Mouse (Mus musculus) CD4-positive, CD25-positive, alpha-beta regulatory T cell, adult 2 months (primary cell): ENCODE data around the gene Gm9507.
"Not testable (repeated sequence)": the region's sequence is repeated elsewhere in the genome, so short reads cannot be mapped to it uniquely, and the experiment has no call there.

Experiments
- DNase-seq: peaks from one replicate; pipeline ENCODE4 v3.0.0-alpha.2; 2012; ENCODE audit warnings: low read depth, low spot score

Gene Gm9507

DNA sequence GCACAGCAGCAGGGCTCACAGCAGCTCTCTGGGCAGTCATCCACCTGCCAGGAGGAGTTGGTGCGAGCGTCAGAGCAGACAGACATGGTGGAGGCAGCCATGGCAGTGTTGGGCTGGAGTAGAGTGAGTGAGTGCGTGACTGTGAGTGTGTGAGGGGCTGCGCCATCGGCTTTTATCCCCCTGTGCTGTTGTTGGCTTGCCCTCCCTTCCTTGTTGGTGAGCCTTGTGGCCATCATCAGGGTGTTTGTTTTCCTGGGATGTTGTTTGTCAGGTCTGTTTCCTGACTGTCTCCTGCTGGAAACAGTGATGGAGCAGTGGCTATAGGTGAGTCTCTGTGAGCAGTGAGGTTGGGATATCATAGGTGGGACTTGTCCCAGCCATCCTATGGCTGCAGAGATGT is at the start of gene Gm9507:
TSS of gene Gm9507 (minus strand) at position 101 of the 400 bp plus-strand sequence.
- no peak for DNase-seq

DNA sequence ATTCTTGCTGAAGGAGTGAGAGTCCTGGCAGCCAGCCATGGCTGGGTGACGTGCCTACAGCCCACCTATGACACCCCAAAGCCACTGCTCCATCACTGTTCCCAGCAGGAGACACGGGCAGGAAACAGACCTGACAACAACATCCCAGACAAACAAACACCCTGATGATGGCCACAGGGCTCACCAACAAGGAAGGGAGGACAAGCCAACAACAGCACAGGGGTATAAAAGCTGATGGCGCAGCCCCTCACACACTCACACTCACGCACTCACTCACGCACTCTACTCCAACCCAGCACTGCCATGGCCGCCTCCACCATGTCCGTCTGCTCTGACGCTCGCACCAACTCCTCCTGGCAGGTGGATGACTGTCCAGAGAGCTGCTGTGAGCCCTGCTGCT is 40.9 kb upstream of the Gm9507 start, which contains the start of gene Gm10318:
TSS of gene Gm10318 (plus strand) at position 301 of the 400 bp plus-strand sequence.
- DNase-seq = no peak

DNA sequence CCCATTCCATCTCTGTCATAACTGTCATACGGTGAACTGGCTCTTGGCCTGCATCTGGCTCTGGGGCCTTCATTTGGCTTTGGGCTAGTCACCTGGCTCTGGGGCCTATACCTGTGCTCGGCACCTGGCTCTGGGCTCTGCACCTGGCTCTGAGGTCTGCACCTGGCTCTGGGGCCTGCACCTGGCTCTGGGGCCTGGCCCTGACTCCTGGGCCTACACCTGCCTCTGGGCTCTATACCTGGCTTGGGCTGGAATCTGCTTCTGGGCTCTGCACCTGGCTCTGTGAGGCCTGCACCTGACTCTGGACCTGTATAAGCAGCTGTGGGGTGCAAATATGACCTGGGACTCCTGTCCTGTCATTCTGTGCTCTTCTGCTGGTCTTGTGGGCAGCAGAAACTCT is 35.9 kb upstream of the Gm9507 start:
- DNase-seq = no peak

DNA sequence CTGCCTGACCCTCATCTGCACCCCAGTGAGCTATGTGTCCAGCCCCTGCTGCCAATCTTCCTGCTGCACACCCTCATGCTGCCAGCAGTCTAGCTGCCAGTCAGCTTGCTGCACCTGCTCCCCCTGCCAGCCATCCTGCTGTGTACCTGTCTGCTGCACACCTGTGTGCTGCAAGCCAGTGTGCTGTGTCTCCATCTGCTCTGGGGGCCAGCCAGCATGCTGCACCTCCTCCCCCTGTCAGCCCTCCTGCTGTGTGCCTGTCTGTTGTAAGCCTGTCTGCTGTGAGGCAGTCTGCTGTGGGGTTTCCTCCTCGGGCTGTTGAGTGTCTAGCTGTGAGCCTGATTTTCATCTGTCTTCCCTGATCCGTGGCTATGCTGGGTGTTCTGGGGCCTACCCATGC is 35.3 kb upstream of the Gm9507 start:
- DNase-seq = no peak

DNA sequence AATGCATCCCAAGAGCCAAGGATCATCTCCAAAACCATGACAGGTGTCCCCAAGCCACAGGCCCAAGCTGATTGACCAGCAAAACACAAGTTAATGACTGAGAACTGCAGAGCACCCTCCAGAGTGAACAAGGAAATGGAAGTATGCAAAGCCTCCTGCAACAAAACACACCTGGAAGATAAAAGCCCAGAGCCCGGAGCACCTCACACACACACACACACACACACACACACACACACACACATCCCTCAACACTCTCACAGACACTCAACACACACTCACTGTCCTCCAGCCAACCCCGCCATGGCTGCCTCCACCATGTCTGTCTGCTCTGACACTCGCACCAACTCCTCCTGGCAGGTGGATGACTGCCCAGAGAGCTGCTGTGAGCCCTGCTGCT is 34.9 kb upstream of the Gm9507 start, which contains the start of gene Gm36176:
TSS of gene Gm36176 (plus strand) at position 301 of the 400 bp plus-strand sequence.
- no peak for DNase-seq

DNA sequence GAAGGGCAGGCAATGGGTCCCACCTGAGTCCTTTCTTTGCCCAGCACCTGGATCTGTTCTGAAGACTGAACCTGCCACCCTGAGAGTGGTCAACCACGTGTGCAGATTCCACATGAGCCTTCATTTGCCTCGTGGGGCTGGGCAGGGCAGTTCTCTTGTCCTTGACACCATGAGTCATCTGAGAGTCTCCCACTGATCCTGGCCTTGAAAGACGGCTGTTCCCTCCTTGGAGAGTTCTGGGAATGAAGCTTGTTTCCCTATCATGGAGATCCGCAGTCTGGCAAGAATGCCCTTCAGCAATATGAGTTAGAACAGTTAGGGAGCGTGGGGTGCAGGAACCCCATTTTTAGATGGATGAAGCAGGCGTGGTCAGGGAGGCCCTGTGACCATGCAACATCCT is 27.4 kb upstream of the Gm9507 start:
- DNase-seq = no peak

DNA sequence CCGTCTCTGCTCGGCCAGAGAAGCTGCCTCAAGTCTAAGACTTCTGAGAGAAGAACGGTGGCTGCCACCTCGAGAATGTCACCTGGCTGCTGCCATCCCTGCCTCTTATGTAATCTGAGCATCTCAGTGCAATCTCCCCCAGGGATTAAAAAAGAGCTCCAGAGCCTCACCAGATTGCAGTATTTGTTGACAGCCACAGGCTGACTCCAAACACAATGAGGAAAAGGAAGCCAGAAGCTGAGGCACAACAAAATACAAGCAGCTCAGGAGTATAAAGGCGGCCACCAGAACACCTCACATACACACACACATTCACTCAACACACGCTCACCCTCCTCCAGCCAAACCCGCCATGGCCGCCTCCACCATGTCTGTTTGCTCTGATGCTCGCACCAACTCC is 24.0 kb upstream of the Gm9507 start, which contains the start of gene Krtap10-10:
TSS of gene Krtap10-10 (plus strand) at position 301 of the 400 bp plus-strand sequence.
- no peak for DNase-seq

DNA sequence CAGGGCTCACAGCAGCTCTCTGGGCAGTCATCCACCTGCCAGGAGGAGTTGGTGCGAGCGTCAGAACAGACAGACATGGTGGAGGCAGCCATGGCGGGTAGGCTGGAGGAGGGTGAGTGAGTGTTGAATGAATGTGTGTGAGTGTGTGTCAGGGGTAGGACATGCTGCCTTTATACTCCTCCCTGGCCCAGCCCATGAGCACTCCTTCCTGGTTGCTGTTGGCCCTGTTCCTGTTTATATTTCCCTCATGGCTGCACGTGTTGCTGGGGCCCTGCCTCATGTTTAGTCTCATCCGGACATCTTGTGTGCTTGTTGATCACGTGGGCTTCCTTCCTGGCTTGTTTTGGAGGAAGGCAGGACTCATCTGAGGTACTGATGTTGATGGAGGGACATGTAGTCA is 15.3 kb upstream of the Gm9507 start, which contains the start of gene Krtap10-4:
TSS of gene Krtap10-4 (minus strand) at position 145 of the 400 bp plus-strand sequence.
- no peak for DNase-seq

DNA sequence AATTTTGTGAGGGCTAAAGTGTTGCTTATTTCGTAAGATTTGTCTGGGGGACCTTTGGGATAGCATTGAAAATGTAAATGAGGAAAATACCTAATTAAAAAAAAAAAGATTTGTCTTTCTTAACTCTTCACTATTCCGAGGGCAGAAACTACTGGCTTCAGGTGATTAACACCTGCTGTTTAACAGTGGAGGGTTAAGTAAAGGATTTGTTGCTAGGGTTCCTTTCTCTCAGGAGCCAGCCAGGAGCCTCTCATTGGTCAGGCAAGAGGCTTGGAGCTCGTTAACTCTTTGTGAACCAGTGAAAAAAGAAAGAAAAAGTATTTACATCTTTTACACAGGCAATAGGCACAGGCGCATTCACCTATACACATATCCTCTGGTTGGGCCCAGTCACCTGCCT is 7.6 kb upstream of the Gm9507 start:
- no peak for DNase-seq

DNA sequence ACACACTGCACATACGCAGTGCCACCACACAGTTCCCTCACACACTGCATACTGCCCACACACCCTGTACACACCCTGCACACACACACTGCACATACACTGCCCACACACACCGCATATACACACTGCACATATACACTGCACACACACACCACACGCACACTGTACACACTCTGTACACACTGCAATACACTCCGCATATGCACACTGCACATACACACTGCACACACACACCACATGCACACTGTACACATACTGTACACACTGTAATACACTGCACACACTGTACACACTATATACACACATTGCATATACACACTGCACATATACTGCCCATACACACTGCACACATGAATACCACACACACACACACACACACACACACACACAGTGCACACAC is 6.9 kb upstream of the Gm9507 start:
- DNase-seq = no peak

DNA sequence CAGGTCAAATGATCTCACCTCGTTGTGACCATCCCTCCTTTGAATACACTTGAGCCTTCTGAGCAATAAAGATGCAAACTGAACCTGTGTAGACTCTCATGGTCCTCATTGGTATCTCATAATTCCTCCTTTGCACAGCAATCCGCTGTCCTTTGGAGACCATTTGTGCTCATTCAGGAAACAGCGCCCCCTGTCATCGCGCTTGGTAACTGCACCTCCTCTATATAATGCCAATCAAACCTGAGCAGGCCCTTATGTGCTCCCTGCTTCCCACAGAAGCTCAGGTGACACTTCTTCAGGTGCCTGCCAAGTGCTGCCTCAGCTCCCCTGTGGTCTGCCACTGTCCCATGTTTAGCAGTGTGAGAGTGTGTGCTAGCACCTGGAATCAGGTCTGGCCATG is 3.9 kb upstream of the Gm9507 start:
- DNase-seq = peak; percentile 57

DNA sequence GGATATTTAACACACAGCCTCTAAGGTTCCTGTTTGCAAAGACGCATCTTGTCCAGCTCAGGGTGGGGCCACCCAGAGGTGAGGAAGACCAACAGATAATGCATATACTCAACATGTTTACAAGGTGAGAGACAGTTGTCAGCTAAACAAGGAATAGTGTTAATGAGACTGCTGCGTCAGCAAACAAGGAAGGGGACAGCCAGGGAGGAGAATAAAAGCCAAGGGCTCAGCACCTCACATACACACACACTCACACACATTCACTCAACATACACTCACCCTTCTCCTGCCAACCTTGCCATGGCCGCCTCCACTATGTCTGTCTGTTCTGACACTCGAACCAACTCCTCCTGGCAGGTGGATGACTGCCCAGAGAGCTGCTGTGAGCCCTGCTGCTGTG is 2.7 kb upstream of the Gm9507 start, which contains the start of gene Gm2696:
TSS of gene Gm2696 (plus strand) at position 301 of the 400 bp plus-strand sequence.
- no peak for DNase-seq

DNA sequence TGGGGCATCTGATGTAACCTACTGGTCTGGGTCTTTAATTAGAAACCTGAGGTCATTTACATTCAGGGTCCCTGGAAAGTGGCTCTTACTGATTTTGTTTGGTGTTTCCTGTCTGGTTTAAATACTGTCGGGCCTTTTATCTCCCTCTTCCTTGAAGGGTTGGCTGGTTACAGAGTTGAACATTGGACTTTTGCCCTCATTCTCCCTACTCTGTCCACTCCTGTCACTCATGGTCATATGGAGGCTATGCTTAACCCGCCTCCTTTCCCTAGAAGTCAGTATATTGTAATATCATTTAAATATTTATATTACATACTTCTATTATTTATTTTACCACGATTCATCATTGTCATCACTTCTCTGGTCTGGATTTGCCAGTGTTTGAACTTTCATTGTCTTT is 7.5 kb downstream of the Gm9507 start:
- DNase-seq = no peak

DNA sequence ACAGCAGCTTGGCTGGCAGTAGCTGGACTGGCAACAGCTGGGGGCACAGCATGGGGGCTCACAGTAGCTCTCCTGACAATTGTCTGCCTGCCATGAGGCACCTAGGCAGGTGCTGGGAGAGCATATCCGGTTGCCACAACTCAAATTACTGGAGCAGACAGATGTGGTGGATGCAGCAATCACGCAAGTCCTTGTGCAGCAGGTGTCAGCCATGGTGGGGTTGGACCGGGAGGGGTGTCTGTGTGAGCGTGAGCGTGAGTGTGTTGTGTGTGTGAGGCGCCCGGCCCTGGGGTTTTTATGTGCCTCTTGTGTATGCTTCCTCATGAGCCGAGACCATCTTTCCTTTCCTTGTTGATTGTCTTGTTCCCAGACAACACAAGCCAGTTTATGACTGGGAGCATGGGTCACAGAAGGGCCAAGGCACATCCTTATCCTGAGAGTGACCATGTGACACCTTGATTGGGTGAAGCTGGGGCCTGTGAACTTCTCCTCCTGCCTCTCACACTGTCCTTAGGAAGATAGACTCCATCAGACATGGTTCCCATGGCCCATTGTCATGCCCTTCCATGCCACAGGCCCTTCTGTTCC is 12.6 kb downstream of the Gm9507 start, which contains the start of gene Gm19668:
TSS of gene Gm19668 (minus strand) at position 213 of the 588 bp plus-strand sequence.
- DNase-seq = no peak

DNA sequence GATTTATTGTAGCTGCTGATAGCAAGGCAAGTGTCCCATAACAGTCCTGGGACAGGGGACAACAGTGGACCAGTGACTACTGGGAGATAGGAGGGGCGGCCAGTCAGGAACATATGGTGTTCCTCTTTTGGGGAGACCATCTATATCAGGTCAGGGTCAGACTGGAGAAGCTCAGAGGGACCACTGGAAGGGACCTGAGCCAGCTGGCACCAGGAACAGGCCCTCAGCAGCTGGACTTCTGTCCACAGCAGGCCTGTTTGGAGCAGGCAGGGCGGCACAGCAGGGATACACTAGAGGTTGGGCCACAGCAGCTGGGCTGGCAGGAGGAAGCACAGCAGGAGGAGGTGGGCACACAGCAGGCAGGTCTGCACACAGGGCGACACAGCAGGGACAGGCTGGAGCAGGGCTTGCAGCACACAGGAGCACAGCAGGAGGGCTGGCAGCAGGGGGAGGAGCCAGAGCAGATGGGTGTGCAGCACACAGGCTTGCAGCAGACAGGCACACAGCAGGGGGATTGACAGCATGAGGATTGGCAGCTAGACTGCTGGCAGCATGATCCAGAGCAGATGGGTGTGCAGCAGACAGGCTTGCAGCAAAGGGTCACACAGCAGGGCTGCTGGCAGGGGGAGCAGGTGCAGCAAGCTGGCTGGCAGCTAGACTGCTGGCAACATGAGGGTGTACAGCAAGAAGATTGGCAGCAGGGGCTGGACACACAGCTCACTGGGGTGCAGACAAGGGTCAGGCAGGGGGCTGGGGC is 13.3 kb downstream of the Gm9507 start:
- DNase-seq = not testable (repeated sequence)

DNA sequence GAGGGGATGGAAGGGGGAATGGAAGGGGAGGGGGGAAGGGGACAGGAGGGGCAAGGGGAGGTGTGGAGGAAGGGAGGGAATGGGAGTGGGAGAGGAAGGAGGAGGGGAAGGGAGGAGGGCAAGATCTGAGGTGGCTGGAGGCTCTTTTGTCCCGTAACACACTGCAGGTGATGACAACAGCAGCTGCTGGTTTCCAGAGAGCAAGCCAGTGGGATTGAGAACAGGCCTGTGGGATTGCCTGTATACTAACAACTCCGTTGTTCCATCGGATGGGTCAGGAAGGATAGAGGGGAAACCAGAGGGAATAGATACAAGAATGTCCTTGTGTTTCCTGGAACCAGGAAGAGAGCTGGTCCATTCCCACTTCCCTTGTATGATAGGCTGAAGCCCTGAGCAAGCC is 14.0 kb downstream of the Gm9507 start:
- no peak for DNase-seq

DNA sequence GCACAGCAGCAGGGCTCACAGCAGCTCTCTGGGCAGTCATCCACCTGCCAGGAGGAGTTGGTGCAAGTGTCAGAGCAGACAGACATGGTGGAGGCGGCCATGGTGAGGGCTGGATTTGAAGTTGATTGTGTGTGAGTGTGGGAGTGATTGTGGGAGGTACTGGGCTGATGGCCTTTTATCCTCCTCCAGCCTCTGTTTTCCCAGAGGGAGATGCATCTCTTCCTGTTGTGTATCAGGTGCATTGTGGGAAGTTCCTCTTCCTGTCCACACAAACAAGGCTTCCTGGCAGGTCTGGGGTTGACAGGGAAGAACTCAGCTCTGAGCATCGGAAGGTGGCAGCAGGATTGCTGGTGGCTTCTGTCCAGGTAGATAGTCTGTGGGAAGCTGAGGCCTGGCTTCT is 16.7 kb downstream of the Gm9507 start, which contains the start of gene Gm9639:
TSS of gene Gm9639 (minus strand) at position 101 of the 400 bp plus-strand sequence.
- DNase-seq = no peak

DNA sequence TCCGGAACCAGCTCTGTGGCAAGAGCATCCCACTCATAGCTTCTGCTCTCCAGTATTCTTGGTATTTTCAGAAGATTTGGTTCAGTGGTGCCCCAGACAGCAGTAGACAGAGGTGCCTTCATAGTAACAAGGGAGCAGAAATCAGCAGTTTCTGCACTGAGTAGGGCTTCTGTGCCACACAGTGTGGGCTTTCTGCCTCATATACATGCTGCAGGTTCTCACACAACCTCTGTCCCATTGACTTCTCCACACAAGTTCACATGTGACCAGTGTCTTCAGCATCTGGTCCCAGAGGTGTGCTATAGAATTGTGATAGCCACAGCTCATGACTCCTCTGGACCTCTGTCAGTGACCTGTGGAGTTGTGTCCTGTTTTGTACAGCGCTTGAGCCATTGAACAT is 23.0 kb downstream of the Gm9507 start:
- DNase-seq = no peak

DNA sequence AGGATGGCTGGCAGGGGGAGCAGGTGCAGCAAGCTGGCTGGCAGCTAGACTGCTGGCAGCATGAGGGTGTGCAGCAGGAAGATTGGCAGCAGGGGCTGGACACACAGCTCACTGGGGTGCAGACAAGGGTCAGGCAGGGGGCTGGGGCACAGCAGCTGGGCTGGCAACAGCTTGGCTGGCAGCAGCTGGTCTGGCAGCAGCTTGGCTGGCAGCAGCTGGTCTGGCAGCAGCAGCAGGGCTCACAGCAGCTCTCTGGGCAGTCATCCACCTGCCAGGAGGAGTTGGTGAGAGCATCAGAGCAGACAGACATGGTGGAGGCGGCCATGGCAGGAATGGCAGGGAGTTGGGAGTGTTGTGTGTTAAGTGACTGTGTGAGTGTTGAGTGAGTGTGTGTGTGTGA is 23.8 kb downstream of the Gm9507 start, which contains the start of gene Gm7137:
TSS of gene Gm7137 (minus strand) at position 325 of the 400 bp plus-strand sequence.
- not testable (repeated sequence) for DNase-seq

DNA sequence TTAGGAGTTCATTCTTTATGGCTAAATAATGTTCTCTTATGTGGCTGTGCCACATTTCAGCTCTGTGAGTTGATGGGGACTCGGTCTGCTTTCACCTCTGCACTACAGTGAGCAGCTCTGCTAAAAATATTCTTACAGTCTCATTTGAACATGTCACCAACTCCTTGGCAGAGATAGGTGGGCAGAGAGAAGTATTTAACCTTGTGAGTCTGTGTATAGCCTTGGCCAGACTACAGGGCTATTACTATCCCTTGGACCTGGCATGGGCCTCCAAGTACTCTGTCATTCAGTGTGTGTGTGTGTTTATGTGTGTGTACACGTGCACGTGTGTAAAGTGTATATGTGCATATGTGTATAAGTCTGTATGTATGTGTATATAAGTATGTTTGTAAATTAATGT is 28.2 kb downstream of the Gm9507 start:
- not testable (repeated sequence) for DNase-seq

DNA sequence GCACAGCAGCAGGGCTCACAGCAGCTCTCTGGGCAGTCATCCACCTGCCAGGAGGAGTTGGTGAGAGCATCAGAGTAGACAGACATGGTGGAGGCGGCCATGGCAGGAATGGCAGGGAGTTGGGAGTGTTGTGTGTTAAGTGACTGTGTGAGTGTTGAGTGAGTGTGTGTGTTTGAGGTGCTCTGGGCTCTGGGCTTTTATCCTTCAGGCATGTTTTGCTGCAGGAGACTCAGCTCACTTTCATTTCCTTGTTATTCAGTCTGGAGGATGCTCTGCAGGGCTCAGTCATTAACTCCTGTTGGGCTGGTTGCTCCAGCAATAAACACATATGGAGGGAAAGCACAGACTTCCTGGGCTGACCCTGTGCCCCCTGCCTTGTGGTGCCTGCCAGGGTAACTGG is 29.2 kb downstream of the Gm9507 start, which contains the start of gene Gm3250:
TSS of gene Gm3250 (minus strand) at position 101 of the 400 bp plus-strand sequence.
- DNase-seq = not testable (repeated sequence)

DNA sequence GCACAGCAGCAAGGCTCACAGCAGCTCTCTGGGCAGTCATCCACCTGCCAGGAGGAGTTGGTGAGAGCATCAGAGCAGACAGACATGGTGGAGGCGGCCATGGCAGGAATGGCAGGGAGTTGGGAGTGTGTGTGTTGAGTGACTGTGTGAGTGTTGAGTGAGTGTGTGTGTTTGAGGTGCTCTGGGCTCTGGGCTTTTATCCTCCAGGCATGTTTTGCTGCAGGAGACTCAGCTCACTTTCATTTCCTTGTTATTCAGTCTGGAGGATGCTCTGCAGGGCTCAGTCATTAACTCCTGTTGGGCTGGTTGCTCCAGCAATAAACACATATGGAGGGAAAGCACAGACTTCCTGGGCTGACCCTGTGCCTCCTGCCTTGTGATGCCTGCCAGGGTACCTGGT is 34.8 kb downstream of the Gm9507 start, which contains the start of gene Gm7138:
TSS of gene Gm7138 (minus strand) at position 101 of the 400 bp plus-strand sequence.
- not testable (repeated sequence) for DNase-seq
